Mouse (Mus musculus) cerebellum, adult 11-12 months (tissue): ENCODE results near the gene Cacnb3.
"Not testable (repeated sequence)": the region's sequence is repeated elsewhere in the genome, so short reads cannot be mapped to it uniquely, and the experiment has no call there.

ENCODE experiments used
- DNase-seq: peaks from one replicate; pipeline ENCODE4 v3.0.0; 2022

Cacnb3 gene

DNA sequence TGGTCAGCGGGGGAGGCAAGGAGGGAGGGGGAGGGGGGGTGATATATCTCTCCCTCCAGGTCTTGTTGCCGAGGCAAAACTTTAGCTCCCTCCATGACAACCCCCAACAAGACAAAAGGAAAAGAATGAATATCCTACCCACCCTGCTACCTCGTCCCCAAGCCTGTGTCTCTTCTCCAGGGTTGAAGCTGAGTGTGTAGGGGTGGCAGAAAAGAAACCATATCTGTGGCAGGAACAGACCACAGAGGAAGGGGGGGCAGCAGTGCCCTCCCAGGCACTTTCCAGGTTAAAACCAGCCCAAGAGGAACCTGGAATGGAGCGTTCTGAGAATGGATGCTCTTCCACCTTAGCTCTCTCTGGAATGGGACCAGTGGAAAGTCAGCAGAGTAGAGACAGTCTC, at the start of gene Cacnb3:
Cacnb3 (plus strand) TSS at position 301 of the 400 bp plus-strand sequence.
- DNase-seq, result no peak

- no peak for DNase-seq
These were observed 48.2 kb upstream of the Cacnb3 start for GRCm38 (mm10) chr15:98582410-98582809.

DNA sequence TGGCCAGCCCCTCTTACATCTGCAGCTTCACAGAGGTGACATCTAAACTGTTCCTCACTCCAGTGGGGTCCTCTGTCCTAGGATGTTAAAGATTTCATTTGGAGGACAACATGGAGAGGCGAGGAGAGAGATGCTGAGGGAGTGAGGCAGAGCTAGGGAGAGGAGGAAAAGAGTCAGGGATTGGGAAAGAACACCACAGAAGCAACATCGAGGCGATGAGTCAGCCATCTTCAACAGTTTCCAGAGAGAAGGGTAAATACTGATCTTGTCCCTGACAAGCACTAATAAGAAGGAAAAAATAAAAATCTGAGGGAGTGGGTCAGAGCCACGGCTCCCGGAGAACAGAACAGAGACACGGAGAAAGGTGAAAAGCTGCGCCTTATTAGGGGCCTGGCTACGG, 47.6 kb upstream of the Cacnb3 start:
- no peak for DNase-seq

DNA sequence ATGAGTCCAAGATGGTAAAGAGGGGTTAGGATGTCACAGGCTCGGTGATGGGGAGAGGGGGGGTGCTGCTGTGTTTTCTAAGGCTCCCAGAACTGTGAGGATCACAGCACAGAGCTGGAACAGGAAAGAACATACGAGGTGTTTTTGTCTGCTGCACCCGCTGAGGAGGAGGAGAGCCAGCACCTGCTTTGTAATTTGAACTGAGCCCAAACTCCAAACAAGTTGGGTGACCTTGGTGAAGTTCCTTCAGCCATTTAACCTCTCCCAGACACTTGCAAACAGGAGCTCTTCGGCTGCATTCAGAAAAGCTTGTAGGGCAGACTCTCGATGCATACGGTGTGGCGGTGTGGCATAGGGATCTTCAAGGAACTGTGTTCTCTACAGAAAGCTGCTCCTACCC, 45.2 kb upstream of the Cacnb3 start:
- DNase-seq, result no peak

GRCm38 (mm10) chr15:98586141-98586540, 44.5 kb upstream of the Cacnb3 start:
- DNase-seq, result not testable (repeated sequence)

DNA sequence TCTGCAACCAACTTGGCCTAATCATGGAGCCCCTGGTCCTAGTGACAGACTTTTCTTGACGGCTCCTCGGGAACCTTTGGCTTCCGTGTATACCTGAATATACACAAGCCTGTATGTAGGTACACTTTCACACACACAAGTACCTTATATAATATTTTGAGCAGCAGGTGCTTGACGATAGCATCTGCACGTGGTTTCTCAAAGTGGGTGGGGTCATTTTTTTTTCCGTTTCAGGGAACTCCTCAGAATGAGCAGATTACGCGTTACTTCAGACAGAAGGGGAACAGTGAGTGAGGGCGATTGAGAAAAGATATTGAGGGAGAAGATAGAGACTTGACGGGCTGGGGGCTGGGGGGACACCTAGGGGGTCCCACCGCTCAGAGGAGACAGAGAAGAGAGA, 42.9 kb upstream of the Cacnb3 start:
- no peak for DNase-seq

DNA sequence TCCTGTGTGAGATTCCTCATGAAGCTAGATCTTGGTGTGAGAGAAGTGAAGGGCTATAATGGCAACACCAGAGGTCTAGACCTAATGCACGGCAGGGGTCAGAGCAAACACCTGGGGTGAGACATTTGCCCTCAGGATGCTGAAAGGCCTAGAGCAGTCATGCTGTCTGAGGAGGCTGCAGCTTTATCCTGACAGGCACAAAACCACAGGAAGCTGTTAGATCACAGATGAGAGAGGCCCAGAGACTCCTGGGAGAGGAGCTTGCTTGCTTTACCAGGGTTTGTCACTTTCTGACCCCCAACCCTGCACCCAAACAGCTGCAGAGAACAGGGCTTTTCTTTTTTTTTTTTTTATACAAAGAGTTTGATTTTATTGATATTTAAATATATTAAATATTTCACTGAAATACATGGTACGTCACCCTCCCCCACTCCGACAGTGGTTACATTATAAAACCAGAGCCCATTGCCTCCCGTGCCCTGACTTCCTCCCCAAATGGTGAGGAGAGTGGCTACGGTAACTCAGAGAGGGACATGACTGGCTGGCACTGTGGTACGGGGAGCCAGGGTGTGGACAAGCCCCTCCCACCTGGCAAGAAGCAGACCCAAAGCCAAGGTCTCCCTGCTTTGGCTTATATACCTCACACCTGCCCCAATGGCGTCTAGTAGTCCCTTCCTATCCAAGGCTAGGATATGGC, 40.9 kb upstream of the Cacnb3 start:
- no peak for DNase-seq

DNA sequence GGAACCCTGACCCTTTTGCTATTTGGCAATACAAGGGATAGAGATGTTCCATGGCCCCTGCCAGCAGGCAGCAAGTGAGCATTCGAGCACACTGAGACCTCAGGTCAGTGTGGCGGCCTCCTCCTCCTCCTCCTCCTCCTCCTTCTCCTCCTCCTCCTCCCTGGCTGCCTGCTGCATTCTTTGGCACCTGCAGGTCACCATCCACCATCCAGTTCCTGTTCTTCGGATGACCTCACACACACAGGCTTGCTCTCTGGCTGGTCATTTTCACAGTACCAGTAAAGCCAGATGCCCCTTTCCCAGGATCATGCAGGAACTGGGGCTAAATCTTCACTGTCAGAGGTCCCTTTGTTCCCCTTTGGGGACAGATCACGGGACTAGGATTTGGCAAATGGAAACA, 39.2 kb upstream of the Cacnb3 start:
- DNase-seq, result no peak

GRCm38 (mm10) chr15:98594193-98594592, 36.4 kb upstream of the Cacnb3 start:
- no peak for DNase-seq

DNA sequence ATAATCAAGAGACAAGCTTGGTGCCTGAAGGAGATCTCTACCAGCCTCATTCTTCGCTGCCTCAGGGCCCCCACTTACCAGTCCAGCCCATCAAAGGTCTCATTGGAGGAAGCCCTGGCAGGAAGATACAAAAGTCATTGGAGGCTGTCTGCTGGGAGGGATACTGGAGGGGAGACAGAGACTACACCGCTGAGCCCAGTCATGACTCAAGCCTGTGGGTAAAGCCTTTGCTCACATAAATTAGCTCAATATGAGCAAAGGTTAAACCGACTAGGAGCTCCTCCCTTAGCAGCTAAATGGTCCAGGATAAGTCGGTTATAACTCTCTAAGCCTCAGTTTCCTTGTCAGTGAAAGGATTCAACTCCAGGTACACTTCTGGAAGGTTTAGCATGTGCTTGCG, 35.6 kb upstream of the Cacnb3 start:
- no peak for DNase-seq

DNA sequence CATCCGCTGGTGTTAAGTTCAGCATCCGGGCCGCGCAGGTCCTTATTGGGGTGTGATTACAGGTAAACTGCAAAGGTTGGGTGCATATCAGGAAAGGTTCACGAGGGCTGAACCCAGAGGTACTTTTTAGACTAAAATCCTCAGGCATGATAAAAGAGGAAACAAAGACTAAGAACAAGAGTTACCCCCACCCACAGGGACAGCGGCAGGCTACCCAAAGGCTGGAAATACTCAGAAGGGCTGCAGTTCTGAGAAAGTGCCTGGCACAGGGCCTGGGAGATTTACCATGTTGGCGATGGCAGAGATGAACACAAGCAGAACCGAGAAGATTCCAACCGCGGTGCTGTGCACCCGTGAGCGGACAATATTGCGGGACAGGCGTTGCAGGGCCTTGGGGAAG, 34.0 kb upstream of the Cacnb3 start:
- DNase-seq, result no peak

- DNase-seq, result no peak
These were observed 30.5 kb upstream of the Cacnb3 start for GRCm38 (mm10) chr15:98600036-98600709.

DNA sequence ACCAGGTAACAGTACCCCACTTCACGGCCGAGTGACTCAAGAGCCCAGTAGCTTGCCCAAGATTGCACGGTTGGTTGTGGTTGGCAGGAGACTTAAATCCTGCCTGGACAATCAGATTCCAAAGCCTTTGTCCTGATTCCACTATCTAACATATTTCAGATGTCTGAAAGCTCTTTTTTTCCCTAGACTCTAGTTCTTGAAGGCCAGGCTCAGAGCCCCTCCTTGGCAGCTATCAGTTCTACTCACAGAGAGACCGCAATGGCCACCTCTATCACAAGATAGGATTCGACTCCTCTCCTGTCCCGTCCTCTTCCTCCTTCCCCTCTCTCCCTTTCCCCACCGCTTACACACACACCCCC, 28.8 kb upstream of the Cacnb3 start:
- DNase-seq, result no peak

DNA sequence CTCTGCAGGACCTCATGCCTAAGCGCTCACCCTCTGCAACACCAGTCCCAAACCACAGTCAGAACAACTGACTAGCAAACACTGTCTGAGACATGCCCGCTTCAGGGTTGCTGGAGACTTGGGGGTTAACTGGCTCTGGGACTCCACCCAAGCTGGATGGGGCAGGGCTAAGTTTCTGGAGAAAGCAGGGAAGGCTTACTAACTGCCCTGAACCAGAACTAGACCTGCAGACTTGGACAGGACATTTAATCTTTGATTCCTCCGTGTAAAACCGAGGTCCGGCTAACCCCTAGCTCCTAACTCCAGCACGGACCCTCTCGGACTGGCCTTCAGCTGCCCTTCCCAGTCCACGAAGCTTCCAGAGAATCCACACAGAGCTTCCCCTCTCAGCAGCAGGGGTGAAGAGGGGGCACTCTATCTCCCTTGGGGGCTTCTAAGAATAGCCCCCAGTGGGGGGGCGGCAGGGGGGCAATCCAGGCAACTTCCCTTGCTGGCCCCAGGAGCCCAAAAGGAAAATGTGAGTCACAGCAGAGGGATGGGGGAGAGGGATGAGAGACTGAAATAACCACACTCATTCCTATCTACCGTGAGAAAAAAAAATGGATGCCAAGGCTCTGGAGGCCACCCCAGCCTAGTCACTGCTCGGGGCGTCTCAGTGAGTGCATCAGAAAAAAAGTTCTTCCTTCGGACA, 28.3 kb upstream of the Cacnb3 start:
- no peak for DNase-seq

- DNase-seq, result no peak
These were observed 27.6 kb upstream of the Cacnb3 start for GRCm38 (mm10) chr15:98602921-98603458.

DNA sequence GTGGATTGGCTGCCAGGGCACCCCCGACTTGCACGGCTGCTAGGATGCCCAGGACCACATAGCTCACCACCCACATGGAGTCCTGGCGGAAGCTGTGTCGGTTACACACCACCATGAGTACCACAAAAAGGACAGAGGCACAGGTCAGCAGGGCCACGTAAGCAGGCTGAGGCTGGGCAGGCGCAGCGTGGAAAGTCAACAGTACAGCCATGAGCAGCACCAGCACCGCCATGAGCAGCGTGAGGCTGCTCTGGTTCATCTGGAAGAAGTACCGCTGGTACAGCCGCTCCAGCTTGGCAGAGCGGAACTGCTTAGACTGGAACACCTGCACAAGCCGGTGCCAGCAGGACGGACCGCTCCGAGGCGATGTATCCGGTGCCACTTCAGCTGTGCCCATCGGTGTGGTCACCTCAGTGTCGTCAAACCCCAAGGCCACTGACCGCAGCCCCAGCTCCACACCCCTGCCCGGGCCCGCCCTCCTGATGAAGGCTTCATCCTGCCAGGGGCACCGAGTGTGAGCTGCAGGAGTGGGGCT, 26.5 kb upstream of the Cacnb3 start:
- no peak for DNase-seq

- no peak for DNase-seq
These were observed 24.5 kb upstream of the Cacnb3 start for GRCm38 (mm10) chr15:98606051-98606536.

DNA sequence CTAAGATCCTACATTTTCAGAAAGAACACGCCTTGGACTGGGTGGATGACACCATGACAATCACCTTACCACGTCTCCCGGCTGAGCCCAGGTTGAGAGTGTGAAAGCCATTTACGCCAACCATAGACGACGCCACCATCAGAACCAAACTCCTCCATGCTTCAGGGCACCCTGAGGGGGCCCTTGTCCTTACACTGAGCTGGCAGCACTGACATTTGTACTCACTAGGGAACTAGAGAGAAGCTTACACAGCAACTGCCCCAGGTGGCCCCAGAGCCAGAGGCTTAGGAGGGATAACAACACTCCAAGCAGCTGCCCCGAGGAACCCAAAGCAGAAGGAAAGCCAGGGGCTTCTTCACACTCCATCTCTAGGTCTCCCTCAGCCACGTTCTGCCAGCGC, 23.9 kb upstream of the Cacnb3 start:
- DNase-seq, result no peak

DNA sequence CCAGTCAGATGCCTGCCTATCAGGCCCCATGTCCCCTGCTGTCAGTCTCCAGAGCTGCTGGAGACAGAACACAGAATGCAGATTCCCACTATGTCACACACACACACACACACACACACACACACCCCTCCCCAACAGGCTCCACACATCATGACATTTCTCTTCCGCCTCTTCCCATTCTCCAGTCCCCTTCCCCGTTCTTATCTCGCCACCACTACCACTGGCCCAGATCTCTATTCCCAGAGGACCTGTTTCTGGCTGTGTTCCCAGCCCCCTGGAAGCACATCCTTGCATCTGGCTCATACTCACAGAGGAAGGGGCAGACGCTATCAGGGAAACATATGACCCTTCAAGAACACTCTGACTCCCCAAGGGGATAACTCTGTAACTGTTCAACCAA, 23.1 kb upstream of the Cacnb3 start:
- no peak for DNase-seq

GRCm38 (mm10) chr15:98608058-98608783, 22.4 kb upstream of the Cacnb3 start:
- DNase-seq, result no peak

GRCm38 (mm10) chr15:98608784-98609250, 21.8 kb upstream of the Cacnb3 start:
- DNase-seq, result peak; percentile 41

DNA sequence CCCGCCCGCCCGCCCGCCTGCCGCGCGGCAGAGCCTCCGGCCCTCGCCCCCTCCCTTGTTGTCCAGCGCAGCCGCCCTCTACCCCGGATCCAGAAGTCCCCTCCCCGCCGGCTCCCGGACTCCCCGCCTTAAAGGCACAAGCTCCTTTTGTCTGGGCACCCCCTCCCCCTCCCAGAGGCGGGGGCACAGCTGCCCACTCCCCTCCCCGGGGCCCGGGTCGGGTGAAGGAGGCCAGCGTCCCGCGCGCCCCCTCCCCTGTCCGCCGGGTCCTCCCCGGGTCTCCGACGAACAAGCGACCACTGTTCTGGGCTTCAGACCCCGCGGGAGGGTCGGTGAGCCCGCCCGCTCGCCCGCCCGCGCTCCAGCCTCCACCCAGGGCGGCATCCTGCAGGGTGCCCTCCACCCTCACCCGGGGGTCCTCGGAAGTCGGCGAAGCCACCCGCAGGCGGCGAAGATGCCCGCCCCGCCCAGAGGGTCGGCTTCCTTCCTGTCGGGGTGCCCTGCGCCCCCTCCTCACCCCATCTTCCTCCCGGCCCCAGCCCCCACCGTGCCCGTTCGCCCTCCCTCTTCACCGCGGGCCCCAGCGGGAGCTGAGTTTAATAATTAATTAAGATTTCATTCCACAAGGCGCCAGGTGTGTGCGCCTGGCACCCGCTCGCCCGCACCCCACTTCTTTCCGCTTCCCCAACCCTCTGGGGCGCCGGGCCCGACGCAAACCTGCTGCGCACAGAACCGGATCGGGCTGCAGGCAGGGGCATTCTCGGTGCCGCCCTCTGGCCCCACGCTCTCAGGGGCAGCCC, 21.1 kb upstream of the Cacnb3 start, which contains the start of gene Adcy6:
Adcy6 (minus strand) TSS at position 746 of the 800 bp plus-strand sequence.
- peak; percentile 77 for DNase-seq
